Mouse (Mus musculus) limb, embryonic 12.5 days (tissue): Measurements from ENCODE around the gene Cavin1. TPM values are rescaled to one million over a fixed set of nuclear protein-coding genes. Genes with fewer than 3 reads are reported as not detected.

Experiments used
- ATAC-seq: fragments of 200-750 bp; cut with Nextera tagmentation; 2 replicates; pipeline ENCODE4 v1.8.0; 2017; ENCODE audit warnings: low read depth, moderate TSS enrichment; ENCODE audit not compliant: insufficient number of reproducible peaks, insufficient read depth, low FRiP score, low TSS enrichment
- H3K27ac ChIP-seq: fragments of 300-500 bp; sonication (generic); 2 replicates; pipeline ENCODE4 v1.5.1; 2016; ENCODE audit warnings: mild to moderate bottlenecking, moderate library complexity
- H3K27me3 ChIP-seq: fragments of 300-500 bp; sonication (generic); 2 replicates; pipeline ENCODE4 v1.6.1; 2016; ENCODE audit warnings: mild to moderate bottlenecking, moderate library complexity
- H3K36me3 ChIP-seq: fragments of 300-500 bp; sonication (generic); 2 replicates; pipeline ENCODE4 v1.6.1; 2016; ENCODE audit warnings: mild to moderate bottlenecking, moderate library complexity
- H3K4me1 ChIP-seq: fragments of 300-500 bp; sonication (generic); replicated peaks from 2 replicates; pipeline ENCODE4 v1.6.1; 2016
- H3K4me2 ChIP-seq: fragments of 300-500 bp; sonication (generic); 2 replicates; pipeline ENCODE4 v1.6.1; 2016; ENCODE audit warnings: mild to moderate bottlenecking, moderate library complexity
- H3K4me3 ChIP-seq: fragments of 300-500 bp; sonication (generic); replicated peaks from 2 replicates; pipeline ENCODE4 v1.5.1; 2016; ENCODE audit warnings: mild to moderate bottlenecking
- H3K9ac ChIP-seq: fragments of 300-500 bp; sonication (generic); replicated peaks from 2 replicates; pipeline ENCODE4 v1.6.1; 2016; ENCODE audit warnings: mild to moderate bottlenecking, moderate library complexity
- H3K9me3 ChIP-seq: fragments of 300-500 bp; sonication (generic); 2 replicates; pipeline ENCODE4 v1.6.1; 2016; ENCODE audit warnings: mild to moderate bottlenecking, moderate library complexity
- whole genome bisulfite sequencing: fragments of 180-500 bp; shearing (Covaris S2); methylation state at CpG from one replicate; pipeline ENCODE4 v1.1.7; 2016; 5-methylcytosine and 5-hydroxymethylcytosine counted together
- polyA plus RNA-seq: library from polyadenylated mRNA; unstranded; fragments of >200 nt; fragmentation: Nextera tagmentation; extraction: Ambion mirVana; gene quantifications from 2 replicates; pipeline ENCODE4 v1.2.1, GENCODE M21; 2016

Cavin1 gene
- polyA plus RNA-seq, 1 experiment from 2014 or later: 38.4 TPM

GRCm38 (mm10) chr11:100957244-100957643 is 13.4 kb downstream of the Cavin1 start:
- H3K27me3 ChIP-seq: peaks cover 43% of the 10 kb centered on the region
- no peak overlapping the region for H3K9ac ChIP-seq
- ATAC-seq: no peak
- H3K4me1 ChIP-seq: peaks cover 22% of the 10 kb centered on the region
- H3K9me3 ChIP-seq: no peaks in the 10 kb centered on the region
- H3K27ac ChIP-seq: no peak overlapping the region
- H3K4me3 ChIP-seq: no peak overlapping the region
- H3K4me2 ChIP-seq: no peak overlapping the region
- H3K36me3 ChIP-seq: no peaks in the 10 kb centered on the region
- 3% methylated on average over 5 of the region's 5 CpGs for WGBS

- Histone ChIP-seq H3K9ac (no peak overlapping the region), H3K4me3 (no peak overlapping the region), H3K4me2 (no peak overlapping the region), H3K9me3 (peaks cover 7% of the 10 kb centered on the region; the same call in 1 of the 2 replicates), H3K4me1 (no peaks in the 10 kb centered on the region), H3K27ac (no peak overlapping the region), H3K36me3 (no peaks in the 10 kb centered on the region), H3K27me3 (0 out of 2 replicates have a peak, but pooled peaks cover 2% of the 10 kb centered on the region)
- no peak for ATAC-seq
- whole genome bisulfite sequencing: 90% methylated on average over 1 of the region's 1 CpGs
These were observed 21.1 kb downstream of the Cavin1 start for GRCm38 (mm10) chr11:100949540-100949939.

GRCm38 (mm10) chr11:100948317-100948716 is 22.4 kb downstream of the Cavin1 start:
- no peak overlapping the region for H3K4me2 ChIP-seq
- H3K36me3 ChIP-seq: no peaks in the 10 kb centered on the region
- H3K4me1 ChIP-seq: no peaks in the 10 kb centered on the region
- 59% methylated on average over 3 of the region's 4 CpGs for WGBS
- no peak overlapping the region for H3K27ac ChIP-seq
- peaks cover 7% of the 10 kb centered on the region; the same call in 1 of the 2 replicates for H3K9me3 ChIP-seq
- no peaks in the 10 kb centered on the region for H3K27me3 ChIP-seq
- no peak overlapping the region for H3K4me3 ChIP-seq
- H3K9ac ChIP-seq: no peak overlapping the region
- no peak for ATAC-seq

GRCm38 (mm10) chr11:100947548-100947947 is 23.1 kb downstream of the Cavin1 start:
- Histone ChIP-seq H3K36me3 (no peaks in the 10 kb centered on the region), H3K4me1 (no peaks in the 10 kb centered on the region), H3K9ac (no peak overlapping the region), H3K9me3 (peaks cover 7% of the 10 kb centered on the region; the same call in 1 of the 2 replicates), H3K4me3 (no peak overlapping the region), H3K27ac (no peak overlapping the region), H3K27me3 (no peaks in the 10 kb centered on the region), H3K4me2 (no peak overlapping the region)
- no peak for ATAC-seq

- no peaks in the 10 kb centered on the region for H3K36me3 ChIP-seq
- H3K27ac ChIP-seq: no peak overlapping the region
- H3K4me2 ChIP-seq: no peak overlapping the region
- no peak for ATAC-seq
- H3K27me3 ChIP-seq: no peaks in the 10 kb centered on the region
- no peak overlapping the region for H3K9ac ChIP-seq
- H3K4me1 ChIP-seq: no peaks in the 10 kb centered on the region
- peaks cover 7% of the 10 kb centered on the region; the same call in 1 of the 2 replicates for H3K9me3 ChIP-seq
- no peak overlapping the region for H3K4me3 ChIP-seq
- WGBS: 54% methylated on average over 4 of the region's 4 CpGs
These were observed 23.8 kb downstream of the Cavin1 start for GRCm38 (mm10) chr11:100946862-100947261.

- Histone ChIP-seq H3K36me3 (no peaks in the 10 kb centered on the region), H3K27me3 (no peaks in the 10 kb centered on the region), H3K4me1 (peaks cover 19% of the 10 kb centered on the region), H3K4me3 (no peak overlapping the region), H3K4me2 (no peak overlapping the region), H3K9me3 (peaks cover 7% of the 10 kb centered on the region; the same call in 1 of the 2 replicates), H3K27ac (no peak overlapping the region), H3K9ac (no peak overlapping the region)
- WGBS: 57% methylated on average over 1 of the region's 1 CpGs
- no peak for ATAC-seq
These were observed 28.3 kb downstream of the Cavin1 start for GRCm38 (mm10) chr11:100942388-100942787.

GRCm38 (mm10) chr11:100939512-100940151 is 31.1 kb downstream of the Cavin1 start, which contains the start of gene Stat3:
TSS of gene Stat3 (minus strand) at chr11:100939540.
- Histone ChIP-seq H3K4me3 (peak within 1 kb of the TSS; percentile 89), H3K36me3 (no peaks in the 10 kb centered on the region), H3K9me3 (no peaks in the 10 kb centered on the region), H3K27ac (peak within 1 kb of the TSS; percentile 89), H3K27me3 (no peaks in the 10 kb centered on the region), H3K9ac (peak within 1 kb of the TSS; percentile 81), H3K4me1 (peaks cover 26% of the 10 kb centered on the region), H3K4me2 (peak within 1 kb of the TSS; percentile 75)
- 2% methylated on average over 29 of the region's 29 CpGs for WGBS
- peak; percentile 99 for ATAC-seq

GRCm38 (mm10) chr11:100938711-100939511 is 31.8 kb downstream of the Cavin1 start:
- Histone ChIP-seq H3K4me3 (peak overlapping the region; percentile 89), H3K9ac (peak overlapping the region; percentile 81), H3K4me2 (peak overlapping the region; percentile 75), H3K27ac (peak overlapping the region; percentile 89), H3K4me1 (peaks cover 26% of the 10 kb centered on the region), H3K36me3 (no peaks in the 10 kb centered on the region), H3K9me3 (no peaks in the 10 kb centered on the region), H3K27me3 (no peaks in the 10 kb centered on the region)
- ATAC-seq: peak; percentile 43; the same call in 1 of the 2 replicates
- WGBS: 1% methylated on average over 47 of the region's 48 CpGs

- 16% methylated on average over 5 of the region's 5 CpGs for WGBS
- Histone ChIP-seq H3K4me1 (peaks cover 26% of the 10 kb centered on the region), H3K9me3 (no peaks in the 10 kb centered on the region), H3K36me3 (no peaks in the 10 kb centered on the region), H3K27me3 (no peaks in the 10 kb centered on the region), H3K27ac (peak overlapping the region; percentile 26; the same call in 1 of the 2 replicates), H3K4me2 (peak overlapping the region; percentile 75), H3K9ac (peak overlapping the region; percentile 42; the same call in 1 of the 2 replicates), H3K4me3 (peak overlapping the region; percentile 89)
- no peak for ATAC-seq
These were observed 32.6 kb downstream of the Cavin1 start for GRCm38 (mm10) chr11:100938112-100938511.

- peak overlapping the region; percentile 75 for H3K4me2 ChIP-seq
- no peak overlapping the region for H3K27ac ChIP-seq
- H3K27me3 ChIP-seq: no peaks in the 10 kb centered on the region
- H3K4me1 ChIP-seq: peaks cover 26% of the 10 kb centered on the region
- no peaks in the 10 kb centered on the region for H3K9me3 ChIP-seq
- H3K36me3 ChIP-seq: peaks cover 6% of the 10 kb centered on the region; the same call in 1 of the 2 replicates
- 76% methylated on average over 4 of the region's 4 CpGs for WGBS
- H3K4me3 ChIP-seq: 0 out of 2 replicates have a peak overlapping the region, but pooled peaks have one; percentile 4
- ATAC-seq: no peak
- H3K9ac ChIP-seq: no peak overlapping the region
These were observed 33.4 kb downstream of the Cavin1 start for GRCm38 (mm10) chr11:100937295-100937694.
